Mouse (Mus musculus) cerebellum, postnatal 25 days (tissue): ENCODE results near the gene Stard8.
"Not testable (repeated sequence)": the region's sequence is repeated elsewhere in the genome, so short reads cannot be mapped to it uniquely, and the experiment has no call there.

Source experiments
- DNase-seq, 2 experiments: peaks; one replicate each; pipeline ENCODE4 v3.0.0; 2021; ENCODE audit warnings: mixed read lengths in 2 of 2

Stard8 gene

GRCm38 (mm10) chrX:99048111-99048510, 45.1 kb downstream of the Stard8 start:
- DNase-seq = no peak

- no peak for DNase-seq
These were observed 46.2 kb downstream of the Stard8 start for GRCm38 (mm10) chrX:99049247-99049646.

GRCm38 (mm10) chrX:99050736-99051481, 47.9 kb downstream of the Stard8 start:
- no peak for DNase-seq

- no peak for DNase-seq
These were observed 49.2 kb downstream of the Stard8 start for GRCm38 (mm10) chrX:99052255-99052654.

- no peak for DNase-seq
These were observed 51.5 kb downstream of the Stard8 start for GRCm38 (mm10) chrX:99054512-99054911.

- no peak for DNase-seq
These were observed 54.9 kb downstream of the Stard8 start for GRCm38 (mm10) chrX:99057772-99058440.

GRCm38 (mm10) chrX:99059119-99059518, 56.1 kb downstream of the Stard8 start:
- no peak for DNase-seq

GRCm38 (mm10) chrX:99065582-99065981, 62.5 kb downstream of the Stard8 start:
- no peak for DNase-seq

- DNase-seq = no peak
These were observed 63.5 kb downstream of the Stard8 start for GRCm38 (mm10) chrX:99066550-99066949.

GRCm38 (mm10) chrX:99067232-99067631, 64.2 kb downstream of the Stard8 start:
- DNase-seq = no peak

GRCm38 (mm10) chrX:99067671-99068151, 64.7 kb downstream of the Stard8 start:
- no peak for DNase-seq

GRCm38 (mm10) chrX:99071188-99071587, 68.1 kb downstream of the Stard8 start:
- DNase-seq = no peak

- DNase-seq = no peak
These were observed 69.5 kb downstream of the Stard8 start for GRCm38 (mm10) chrX:99072596-99072995.

GRCm38 (mm10) chrX:99075111-99075510, 72.1 kb downstream of the Stard8 start:
- no peak for DNase-seq

GRCm38 (mm10) chrX:99076460-99076859, 73.4 kb downstream of the Stard8 start:
- DNase-seq = no peak

- DNase-seq = peak in 1 of 2 experiments; percentile 16
These were observed 75.4 kb downstream of the Stard8 start for GRCm38 (mm10) chrX:99078374-99078892.

GRCm38 (mm10) chrX:99092704-99093103, 89.7 kb downstream of the Stard8 start:
- DNase-seq = no peak

GRCm38 (mm10) chrX:99111088-99111724, 108.2 kb downstream of the Stard8 start:
- DNase-seq = not testable (repeated sequence)

GRCm38 (mm10) chrX:99119510-99119909, 116.5 kb downstream of the Stard8 start:
- DNase-seq = no peak
